Mouse (Mus musculus) inflammation-experienced regulatory T-cells, adult 6 months (primary cell): Measurements from ENCODE around the gene Ppt2. TPM values are rescaled to one million over a fixed set of nuclear protein-coding genes. Genes with fewer than 3 reads are reported as not detected.

Source experiments
- ATAC-seq: one replicate; pipeline ENCODE4 v1.8.0; 2017
- polyA plus RNA-seq, 3 experiments: library from polyadenylated mRNA; unstranded; fragments of 100-300 nt; shearing (Covaris generic); gene quantifications; one replicate each; pipeline ENCODE4 v1.2.1; 2017

The Ppt2 gene
- polyA plus RNA-seq, 3 experiments from 2014 or later: 18.8 to 22.9 (median 20.6) TPM

DNA sequence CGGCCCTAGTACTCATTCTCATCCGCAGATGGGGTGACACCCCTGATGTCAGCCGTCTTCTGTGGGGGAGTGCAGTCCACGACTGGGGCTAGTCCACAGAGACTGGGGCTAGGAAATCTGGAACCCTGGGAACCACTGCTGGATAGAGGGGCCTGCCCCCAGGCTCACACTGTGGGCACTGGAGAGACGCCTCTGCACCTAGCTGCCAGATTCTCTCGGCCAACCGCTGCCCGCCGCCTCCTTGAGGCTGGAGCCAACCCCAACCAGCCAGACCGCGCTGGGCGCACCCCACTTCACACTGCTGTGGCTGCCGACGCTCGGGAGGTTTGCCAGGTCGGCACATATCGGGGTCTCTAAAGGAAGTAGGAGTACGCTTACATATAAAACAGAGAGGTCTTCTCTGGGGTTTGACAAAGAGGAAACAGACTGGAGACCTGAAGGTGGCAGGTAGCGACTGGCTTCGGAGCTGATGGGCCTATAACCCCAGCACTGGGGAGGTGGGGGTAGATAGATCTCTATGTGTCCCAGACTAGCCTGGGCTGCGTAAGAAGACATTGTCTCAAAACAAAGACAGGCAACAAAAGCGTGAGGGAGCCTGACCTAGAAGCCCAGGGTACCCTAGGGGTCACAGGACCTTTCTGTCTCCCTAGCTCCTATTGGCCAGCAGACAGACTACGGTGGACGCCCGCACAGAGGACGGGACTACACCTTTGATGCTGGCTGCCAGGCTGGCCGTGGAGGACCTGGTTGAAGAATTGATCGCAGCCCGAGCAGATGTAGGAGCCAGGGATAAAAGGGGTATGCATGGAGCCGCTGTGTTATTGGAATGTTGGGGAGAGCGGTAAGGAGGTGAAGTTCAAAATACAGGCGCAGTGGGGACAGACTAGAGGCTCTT lies 42.2 kb downstream of the Ppt2 start:
- ATAC-seq: no peak

- ATAC-seq: no peak
These were observed 43.2 kb downstream of the Ppt2 start for GRCm38 (mm10) chr17:34585121-34585520.

DNA sequence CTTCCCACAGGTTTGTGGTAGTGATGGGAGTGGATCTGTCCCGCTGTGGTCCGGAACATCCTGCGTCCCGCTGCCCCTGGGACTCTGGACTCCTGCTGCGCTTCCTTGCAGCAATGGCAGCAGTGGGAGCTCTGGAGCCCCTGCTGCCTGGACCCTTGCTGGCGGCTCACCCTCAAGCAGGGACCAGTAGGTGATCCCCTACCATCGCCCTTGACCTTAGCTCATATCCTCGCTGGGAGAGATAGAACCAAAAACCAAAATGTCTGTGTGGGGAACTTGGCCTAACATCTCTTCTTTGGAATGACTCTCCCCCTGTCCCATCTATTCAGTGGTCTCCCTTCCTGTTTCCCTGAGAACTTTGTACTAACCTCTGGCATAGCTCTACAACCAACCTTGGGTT lies 44.5 kb downstream of the Ppt2 start:
- ATAC-seq: no peak

DNA sequence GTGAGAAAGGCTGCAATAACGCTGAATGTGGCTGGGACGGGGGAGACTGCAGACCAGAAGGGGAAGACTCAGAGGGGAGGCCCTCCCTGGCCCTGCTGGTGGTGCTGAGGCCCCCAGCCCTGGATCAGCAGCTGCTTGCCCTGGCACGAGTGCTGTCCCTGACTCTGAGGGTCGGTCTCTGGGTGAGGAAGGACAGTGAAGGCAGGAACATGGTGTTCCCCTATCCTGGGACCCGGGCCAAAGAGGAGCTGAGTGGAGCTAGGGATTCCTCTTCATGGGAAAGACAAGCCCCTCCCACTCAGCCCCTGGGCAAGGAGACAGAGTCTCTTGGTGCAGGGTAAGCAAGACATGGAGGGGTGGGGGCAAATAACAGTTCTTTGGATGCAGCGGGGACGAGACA lies 44.9 kb downstream of the Ppt2 start:
- ATAC-seq: no peak

DNA sequence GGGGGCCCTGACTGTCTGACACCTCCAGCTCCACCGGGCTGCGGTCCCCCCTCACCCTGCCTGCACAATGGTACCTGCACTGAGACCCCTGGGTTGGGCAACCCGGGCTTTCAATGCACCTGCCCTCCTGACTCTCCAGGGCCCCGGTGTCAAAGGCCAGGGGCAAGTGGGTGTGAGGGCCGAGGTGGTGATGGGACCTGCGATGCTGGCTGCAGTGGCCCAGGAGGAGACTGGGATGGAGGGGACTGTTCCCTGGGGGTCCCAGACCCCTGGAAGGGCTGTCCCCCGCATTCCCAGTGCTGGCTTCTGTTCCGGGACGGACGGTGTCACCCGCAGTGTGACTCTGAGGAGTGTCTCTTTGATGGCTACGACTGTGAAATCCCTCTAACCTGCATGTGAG lies 45.8 kb downstream of the Ppt2 start:
- ATAC-seq: no peak

- no peak for ATAC-seq
These were observed 50.2 kb downstream of the Ppt2 start for GRCm38 (mm10) chr17:34578070-34578469.

- ATAC-seq: no peak
These were observed 51.7 kb downstream of the Ppt2 start for GRCm38 (mm10) chr17:34576577-34576976.

GRCm38 (mm10) chr17:34572361-34572760 lies 55.9 kb downstream of the Ppt2 start:
- no peak for ATAC-seq

DNA sequence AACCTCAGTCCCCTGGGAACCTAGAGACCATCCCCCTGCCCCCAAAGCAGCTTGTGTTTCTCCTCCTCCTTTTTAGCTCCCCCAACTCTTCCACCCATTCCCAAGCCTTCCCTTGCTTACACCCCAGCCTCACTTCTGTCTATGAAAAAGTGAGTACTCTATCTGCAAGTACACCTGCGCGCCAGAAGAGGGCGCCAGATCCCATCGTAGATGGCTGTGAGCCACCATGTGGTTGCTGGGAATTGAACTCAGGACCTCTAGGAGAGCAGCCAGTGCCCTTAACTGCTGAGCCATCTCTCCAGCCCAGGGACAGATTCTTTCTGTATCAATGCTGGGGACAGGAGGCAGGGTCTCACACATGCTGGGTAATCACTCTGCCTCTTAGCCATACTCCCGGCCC lies 56.4 kb downstream of the Ppt2 start:
- no peak for ATAC-seq

GRCm38 (mm10) chr17:34569919-34570318 lies 58.4 kb downstream of the Ppt2 start:
- ATAC-seq: no peak

- no peak for ATAC-seq
These were observed 59.9 kb downstream of the Ppt2 start for GRCm38 (mm10) chr17:34568421-34568820.

DNA sequence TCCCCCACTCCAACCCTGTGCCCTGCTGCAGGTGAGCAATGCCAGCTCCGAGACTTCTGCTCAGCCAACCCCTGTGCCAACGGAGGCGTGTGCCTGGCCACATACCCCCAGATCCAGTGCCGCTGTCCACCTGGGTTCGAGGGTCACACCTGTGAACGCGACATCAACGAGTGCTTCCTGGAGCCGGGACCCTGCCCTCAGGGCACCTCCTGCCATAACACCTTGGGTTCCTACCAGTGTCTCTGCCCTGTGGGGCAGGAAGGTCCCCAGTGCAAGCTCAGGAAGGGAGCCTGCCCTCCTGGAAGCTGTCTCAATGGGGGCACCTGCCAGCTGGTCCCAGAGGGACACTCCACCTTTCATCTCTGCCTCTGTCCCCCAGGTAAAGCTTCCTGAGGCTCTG lies 61.0 kb downstream of the Ppt2 start:
- ATAC-seq: no peak

Other genes with a start within 250 kb of the Ppt2 start
- 1 to 10 TPM in 1 of 3 experiments, under 1 TPM in 1, not detected in 1; 0.81 to 2.5 TPM for gene BC051142, start 229.7 kb downstream of the Ppt2 start, polyA plus RNA-seq
- gene Btnl4, start 151.2 kb downstream of the Ppt2 start, polyA plus RNA-seq: not detected
- not detected for gene Btnl6, start 111.2 kb downstream of the Ppt2 start, polyA plus RNA-seq
- under 1 TPM in 2 of 3 experiments, not detected in 1; 0.62 to 0.72 TPM for gene Notch4, start 64.2 kb downstream of the Ppt2 start, polyA plus RNA-seq
- gene Gpsm3, start 38.7 kb downstream of the Ppt2 start, polyA plus RNA-seq: 100 to 1,000 TPM; 236 to 278 (median 276) TPM
- 10 to 100 TPM in 1 of 3 experiments, 1 to 10 TPM in 2; 4.1 to 11.8 (median 8.8) TPM for gene Pbx2, start 37.2 kb downstream of the Ppt2 start, polyA plus RNA-seq
- 1 to 10 TPM in 2 of 3 experiments, under 1 TPM in 1; 0.58 to 3.7 (median 2.3) TPM for gene Ager, start 30.6 kb downstream of the Ppt2 start, polyA plus RNA-seq
- gene Rnf5, start 24.8 kb downstream of the Ppt2 start, polyA plus RNA-seq: 10 to 100 TPM; 41.2 to 71.2 (median 59.5) TPM
- gene Agpat1, start 24.2 kb downstream of the Ppt2 start, polyA plus RNA-seq: 10 to 100 TPM; 14.5 to 20.8 (median 19.4) TPM
- 1 to 10 TPM; 1.1 to 2.1 (median 1.2) TPM for gene Egfl8, start 12.5 kb downstream of the Ppt2 start, polyA plus RNA-seq
- gene Prrt1, start 1.0 kb upstream of the Ppt2 start, polyA plus RNA-seq: 1 to 10 TPM in 2 of 3 experiments, under 1 TPM in 1; 0.79 to 4.0 (median 3.7) TPM
- gene Fkbpl, start 16.3 kb upstream of the Ppt2 start, polyA plus RNA-seq: 1 to 10 TPM; 4.4 to 5.8 (median 5.2) TPM
- gene Atf6b, start 18.6 kb upstream of the Ppt2 start, polyA plus RNA-seq: 10 to 100 TPM; 19.0 to 21.9 (median 19.3) TPM
- not detected for gene Tnxb, start 42.0 kb upstream of the Ppt2 start, polyA plus RNA-seq
- gene C4b, start 115.4 kb upstream of the Ppt2 start, polyA plus RNA-seq: under 1 TPM in 1 of 3 experiments, not detected in 2; 0.08 TPM
- gene Cyp21a1, start 176.1 kb upstream of the Ppt2 start, polyA plus RNA-seq: not detected
- 10 to 100 TPM; 30.4 to 44.5 (median 37.2) TPM for gene Stk19, start 208.4 kb upstream of the Ppt2 start, polyA plus RNA-seq
- 10 to 100 TPM; 23.9 to 29.0 (median 27.1) TPM for gene Dxo, start 208.5 kb upstream of the Ppt2 start, polyA plus RNA-seq
- gene Skiv2l, start 221.7 kb upstream of the Ppt2 start, polyA plus RNA-seq: 10 to 100 TPM; 28.6 to 34.2 (median 33.7) TPM
- gene Nelfe, start 221.9 kb upstream of the Ppt2 start, polyA plus RNA-seq: 10 to 100 TPM; 40.1 to 65.0 (median 47.0) TPM
- 1 to 10 TPM in 1 of 3 experiments, under 1 TPM in 2; 0.24 to 2.6 (median 0.37) TPM for gene Cfb, start 234.0 kb upstream of the Ppt2 start, polyA plus RNA-seq